Mouse (Mus musculus): ENCODE data around the gene Glb1l3. TPM values are rescaled to one million over a fixed set of nuclear protein-coding genes. Genes with fewer than 3 reads are reported as not detected.

Glb1l3 gene
- not detected for total RNA-seq (2023)

GRCm38 (mm10) chr9:26860751-26861150, at the start of gene Glb1l3:
Gene Glb1l3 (minus strand): TSS chr9:26860890.

GRCm38 (mm10) chr9:26805935-26806666, 54.6 kb downstream of the Glb1l3 start, which contains the start of gene Glb1l2:
Gene Glb1l2 (minus strand): TSS chr9:26806468.

Other genes starting within 250 kb of the Glb1l3 start
- not detected for gene B3gat1, start 127.2 kb downstream of the Glb1l3 start, total RNA-seq (2023)
- gene Glb1l2, start 54.4 kb downstream of the Glb1l3 start, total RNA-seq (2023), result not detected
- gene Gm1110, start 62.2 kb upstream of the Glb1l3 start, total RNA-seq (2023), result not detected
- 10 to 100 TPM; 23.5 to 28.5 TPM for gene Acad8, start 138.7 kb upstream of the Glb1l3 start, total RNA-seq (2023)
- gene Thyn1, start 138.8 kb upstream of the Glb1l3 start, total RNA-seq (2023), result 10 to 100 TPM; 13.4 to 15.6 TPM
- 10 to 100 TPM; 32.4 to 37.7 TPM for gene Vps26b, start 169.2 kb upstream of the Glb1l3 start, total RNA-seq (2023)
- 10 to 100 TPM; 19.1 to 21.5 TPM for gene Ncapd3, start 169.3 kb upstream of the Glb1l3 start, total RNA-seq (2023)

Measured in monocyte, adult 59 days (primary cell).